Mouse (Mus musculus) C2C12 (cell line): ENCODE results near the gene Frmd5. TPM values are rescaled to one million over a fixed set of nuclear protein-coding genes. Genes with fewer than 3 reads are reported as not detected.

Source experiments
- H3K27me3 ChIP-seq: one replicate; pipeline ENCODE4 v1.6.1; 2011; ENCODE audit not compliant: control insufficient read depth, insufficient read depth, insufficient read length
- H3K36me3 ChIP-seq: one replicate; pipeline ENCODE4 v1.6.1; 2011; ENCODE audit not compliant: control insufficient read depth, insufficient read depth
- H3K4me3 ChIP-seq: one replicate; pipeline ENCODE4 v1.5.1; 2011; ENCODE audit warnings: mild to moderate bottlenecking, control low read depth; ENCODE audit not compliant: poor library complexity, insufficient read depth, severe bottlenecking
- H3K79me2 ChIP-seq: one replicate; pipeline ENCODE4 v1.6.1; 2011; ENCODE audit not compliant: control insufficient read depth, insufficient read depth
- H3K79me3 ChIP-seq: one replicate; pipeline ENCODE4 v1.6.1; 2011; ENCODE audit warnings: low read depth, control low read depth
- H3ac ChIP-seq: one replicate; pipeline ENCODE3; 2011; ENCODE audit warnings: low read depth; ENCODE audit not compliant: control insufficient read depth, insufficient read length
- CEBPB ChIP-seq: IDR thresholded peaks from one replicate; pipeline ENCODE4 v1.6.1; 2011; ENCODE audit warnings: low read depth, mild to moderate bottlenecking, control low read depth, moderate library complexity
- CTCF ChIP-seq: IDR thresholded peaks from one replicate; pipeline ENCODE4 v1.5.1; 2011; ENCODE audit not compliant: control insufficient read depth, insufficient read depth, insufficient read length
- FOSL1 ChIP-seq: IDR thresholded peaks from one replicate; pipeline ENCODE4 v1.8.0; 2011; ENCODE audit warnings: mild to moderate bottlenecking, low read length; ENCODE audit not compliant: poor library complexity, insufficient read depth, severe bottlenecking
- MAX ChIP-seq: IDR thresholded peaks from one replicate; pipeline ENCODE4 v1.6.1; 2011; ENCODE audit warnings: mild to moderate bottlenecking, control low read depth
- MYOD1 ChIP-seq: IDR thresholded peaks from one replicate; pipeline ENCODE4 v1.6.1; 2011; ENCODE audit warnings: low read depth; ENCODE audit not compliant: control insufficient read depth, insufficient read length
- MYOG ChIP-seq: IDR thresholded peaks from one replicate; pipeline ENCODE4 v1.6.1; 2011; ENCODE audit not compliant: control insufficient read depth, insufficient read length; ENCODE audit errors: extremely low read depth
- USF1 ChIP-seq: IDR thresholded peaks from one replicate; pipeline ENCODE4 v1.6.1; 2011; ENCODE audit warnings: low read depth, mild to moderate bottlenecking, control low read depth, moderate library complexity
- polyA plus RNA-seq: library from polyadenylated mRNA; unstranded; fragments of >200 nt; fragmentation: generic; extraction: Trizol; gene quantifications from one replicate; pipeline ENCODE4 v1.2.1, GENCODE M21; 2012; ENCODE audit warnings: missing spikeins

The Frmd5 gene
- polyA plus RNA-seq, 1 experiment, result 0.51 TPM

- H3K27me3 ChIP-seq, result no peaks in the 10 kb centered on the region
Observed at GRCm38 (mm10) chr2:121719000-121719399, 87.9 kb downstream of the Frmd5 start.

GRCm38 (mm10) chr2:121717133-121717532 is 89.8 kb downstream of the Frmd5 start:
- no peak overlapping the region for H3K4me3 ChIP-seq
- no peaks in the 10 kb centered on the region for H3K27me3 ChIP-seq
- no peaks in the 10 kb centered on the region for H3K79me2 ChIP-seq
- no peak overlapping the region for H3ac ChIP-seq
- no peak for TF ChIP-seq FOSL1
- no peak for TF ChIP-seq MYOG
- TF ChIP-seq CEBPB, result no peak
- no peak for TF ChIP-seq USF1
- TF ChIP-seq CTCF, result no peak
- no peak for TF ChIP-seq MYOD1
- TF ChIP-seq MAX, result no peak
- H3K79me3 ChIP-seq, result no peaks in the 10 kb centered on the region
- H3K36me3 ChIP-seq, result no peaks in the 10 kb centered on the region

More at GRCm38 (mm10) chr2:121719000-121719399, 87.9 kb downstream of the Frmd5 start:
- no peak overlapping the region for H3ac ChIP-seq
- H3K4me3 ChIP-seq, result no peak overlapping the region
- H3K79me2 ChIP-seq, result no peaks in the 10 kb centered on the region
- no peaks in the 10 kb centered on the region for H3K79me3 ChIP-seq
- TF ChIP-seq USF1 (no peak), CEBPB (no peak), FOSL1 (no peak), MAX (no peak)
- H3K36me3 ChIP-seq, result no peaks in the 10 kb centered on the region

- H3K4me3 ChIP-seq, result no peak overlapping the region
- TF ChIP-seq CTCF (no peak), MYOD1 (no peak), FOSL1 (no peak), CEBPB (no peak), USF1 (no peak), MYOG (no peak), MAX (no peak)
- no peaks in the 10 kb centered on the region for H3K79me2 ChIP-seq
- no peaks in the 10 kb centered on the region for H3K27me3 ChIP-seq
- no peak overlapping the region for H3ac ChIP-seq
- no peaks in the 10 kb centered on the region for H3K36me3 ChIP-seq
- no peaks in the 10 kb centered on the region for H3K79me3 ChIP-seq
Observed at GRCm38 (mm10) chr2:121713567-121713966, 93.3 kb downstream of the Frmd5 start.

GRCm38 (mm10) chr2:121711748-121712384 is 95.0 kb downstream of the Frmd5 start:
- H3K36me3 ChIP-seq, result no peaks in the 10 kb centered on the region
- H3K79me2 ChIP-seq, result no peaks in the 10 kb centered on the region
- TF ChIP-seq CEBPB (no peak), MYOD1 (no peak), CTCF (no peak), FOSL1 (no peak), MYOG (no peak), USF1 (no peak), MAX (no peak)
- no peaks in the 10 kb centered on the region for H3K27me3 ChIP-seq
- H3K4me3 ChIP-seq, result no peak overlapping the region
- no peak overlapping the region for H3ac ChIP-seq
- H3K79me3 ChIP-seq, result no peaks in the 10 kb centered on the region

GRCm38 (mm10) chr2:121709096-121709495 is 97.8 kb downstream of the Frmd5 start:
- Histone ChIP-seq H3K79me3 (no peaks in the 10 kb centered on the region), H3K27me3 (no peaks in the 10 kb centered on the region), H3K36me3 (no peaks in the 10 kb centered on the region), H3K4me3 (no peak overlapping the region), H3ac (no peak overlapping the region), H3K79me2 (no peaks in the 10 kb centered on the region)
- TF ChIP-seq CTCF (no peak), CEBPB (no peak), MAX (no peak), MYOG (no peak), FOSL1 (no peak), USF1 (no peak), MYOD1 (no peak)

- TF ChIP-seq USF1 (no peak), MYOD1 (no peak), MYOG (no peak), CEBPB (no peak), MAX (no peak), CTCF (no peak), FOSL1 (no peak)
- H3ac ChIP-seq, result no peak overlapping the region
- H3K36me3 ChIP-seq, result no peaks in the 10 kb centered on the region
- H3K79me3 ChIP-seq, result no peaks in the 10 kb centered on the region
- no peaks in the 10 kb centered on the region for H3K27me3 ChIP-seq
- no peak overlapping the region for H3K4me3 ChIP-seq
- H3K79me2 ChIP-seq, result no peaks in the 10 kb centered on the region
Observed at GRCm38 (mm10) chr2:121707461-121707860, 99.4 kb downstream of the Frmd5 start.
